Mouse (Mus musculus) embryonic stem cell, embryonic (primary cell): Measurements from ENCODE around the gene Krtap5-3.
"Not testable (repeated sequence)": the region's sequence is repeated elsewhere in the genome, so short reads cannot be mapped to it uniquely, and the experiment has no call there.

Experiments used
- CTCF ChIA-PET, 4 experiments: fragments of 300-600 bp in 2 of 4; fragments of 350-600 bp in 2 of 4; sonication (Branson Sonifier 250); formaldehyde crosslinking; loops; one replicate each; lab custom pipeline; 2022; ENCODE audit warnings: inconsistent platforms in 2 of 4; lab: Charles Lee
- POLR2A ChIA-PET, 4 experiments: fragments of 300-600 bp in 2 of 4; fragments of 350-600 bp in 2 of 4; sonication (Branson Sonifier 250); formaldehyde crosslinking; loops; one replicate each; lab custom pipeline; 2022; ENCODE audit warnings: antibody characterized with exemption in 4 of 4, inconsistent platforms in 1 of 4; lab: Charles Lee

Krtap5-3 gene

GRCm38 (mm10) chr7:142201064-142201463 is at the start of gene Krtap5-3:
Gene Krtap5-3 (plus strand): TSS chr7:142201364.
- CTCF ChIA-PET = interaction anchor here in 2 of 4 experiments (0.6 to 0.9 kb wide), 2 partner anchors 41 to 371 kb away, joined by 3 read pairs; no protein-coding TSS in a partner anchor
- POLR2A ChIA-PET = no interaction called here

DNA sequence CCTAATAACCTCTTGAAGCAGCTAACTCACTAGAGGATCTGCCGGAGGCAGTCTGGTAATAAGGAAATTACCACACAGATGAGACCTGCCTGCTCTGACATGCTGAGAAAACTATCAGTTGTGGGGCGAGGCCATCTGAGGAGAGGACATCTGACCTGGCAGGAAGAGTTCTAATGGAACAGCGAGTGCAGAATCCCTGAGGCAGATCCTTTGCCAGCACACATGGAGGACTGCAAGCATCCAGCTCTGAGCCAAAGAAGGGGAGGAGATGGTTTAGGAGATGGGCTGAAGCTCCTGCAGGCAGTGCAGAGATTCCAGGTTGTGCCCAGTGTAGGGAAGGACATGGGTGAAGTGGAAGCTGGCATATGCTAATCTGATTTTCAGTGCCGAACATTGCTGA is 49.0 kb upstream of the Krtap5-3 start:
- ChIA-PET POLR2A (no interaction called here), CTCF (interaction anchor here in 2 of 4 experiments (1.2 to 1.3 kb wide), 2 partner anchors 98 to 103 kb away, joined by 3 to 4 read pairs; no protein-coding TSS in a partner anchor)

DNA sequence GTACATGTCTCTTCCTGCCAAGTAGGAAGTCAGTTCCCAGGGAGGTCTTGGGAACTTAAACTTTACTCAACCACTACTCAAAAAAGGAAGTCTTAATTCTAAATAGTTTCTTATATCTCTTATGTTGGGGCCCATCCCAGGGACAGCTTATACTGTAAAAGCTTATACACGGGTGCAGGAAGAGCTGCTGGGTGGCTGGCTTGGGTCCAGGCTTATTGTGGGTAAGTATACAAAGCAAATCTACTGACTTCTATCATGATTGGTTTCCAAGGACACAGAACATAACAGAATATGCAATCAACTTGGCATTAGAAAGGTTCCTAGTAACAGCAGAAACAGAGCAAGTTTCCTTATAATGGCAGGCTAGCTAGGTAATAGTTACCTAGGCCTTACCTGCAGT is 45.9 kb upstream of the Krtap5-3 start:
- CTCF ChIA-PET = interaction anchor here in 1 of 4 experiments (0.6 kb wide), 1 partner anchor 94 kb away, joined by 5 read pairs; no protein-coding TSS in a partner anchor
- POLR2A ChIA-PET = no interaction called here

GRCm38 (mm10) chr7:142157013-142157412 is 44.2 kb upstream of the Krtap5-3 start, which contains the start of gene Gm29735:
Gene Gm29735 (minus strand): TSS chr7:142157113.
- CTCF ChIA-PET = interaction anchor here in 1 of 4 experiments (0.6 kb wide), 1 partner anchor 12 kb away, joined by 4 read pairs; no protein-coding TSS in a partner anchor
- POLR2A ChIA-PET = not testable (repeated sequence)

GRCm38 (mm10) chr7:142159366-142159765 is 41.8 kb upstream of the Krtap5-3 start:
- ChIA-PET POLR2A (no interaction called here), CTCF (interaction anchor here in 1 of 4 experiments (1.3 kb wide), 1 partner anchor 64 kb away, joined by 3 read pairs; the partner anchor contains the start of gene Dusp8)

DNA sequence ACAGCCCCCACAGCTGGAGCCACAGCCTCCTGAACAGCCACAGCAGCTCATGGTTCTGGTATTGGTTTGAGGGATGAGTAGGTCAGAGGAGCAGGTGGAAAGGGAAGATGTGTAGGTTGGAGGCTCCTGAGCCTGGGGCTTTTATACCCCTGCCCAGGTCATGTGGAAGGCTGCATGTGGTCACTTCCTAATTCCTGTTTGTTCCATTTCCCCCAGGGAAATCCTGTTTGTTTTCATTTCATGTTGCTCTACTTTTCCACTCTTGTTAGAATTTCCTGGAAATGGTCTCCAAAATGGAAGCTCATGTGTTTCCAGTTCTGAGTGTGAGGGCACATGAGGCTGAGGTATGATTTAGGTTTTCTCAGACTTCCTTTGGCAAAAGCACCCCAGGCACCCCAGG is 35.5 kb upstream of the Krtap5-3 start, which contains the start of gene Gm4553:
TSS of gene Gm4553 (minus strand) at position 101 of the 400 bp plus-strand sequence.
- POLR2A ChIA-PET, CTCF ChIA-PET: not testable (repeated sequence)

GRCm38 (mm10) chr7:142169836-142170235 is 31.3 kb upstream of the Krtap5-3 start:
- POLR2A ChIA-PET = no interaction called here
- CTCF ChIA-PET = no interaction called here

GRCm38 (mm10) chr7:142175905-142176304 is 25.3 kb upstream of the Krtap5-3 start, which contains the start of gene Krtap5-2:
Gene Krtap5-2 (minus strand): TSS chr7:142176005.
- CTCF ChIA-PET = not testable (repeated sequence)
- POLR2A ChIA-PET = interaction anchor here in 1 of 4 experiments (0.5 kb wide), 1 partner anchor 870 kb away, joined by 3 read pairs; no protein-coding TSS in a partner anchor

DNA sequence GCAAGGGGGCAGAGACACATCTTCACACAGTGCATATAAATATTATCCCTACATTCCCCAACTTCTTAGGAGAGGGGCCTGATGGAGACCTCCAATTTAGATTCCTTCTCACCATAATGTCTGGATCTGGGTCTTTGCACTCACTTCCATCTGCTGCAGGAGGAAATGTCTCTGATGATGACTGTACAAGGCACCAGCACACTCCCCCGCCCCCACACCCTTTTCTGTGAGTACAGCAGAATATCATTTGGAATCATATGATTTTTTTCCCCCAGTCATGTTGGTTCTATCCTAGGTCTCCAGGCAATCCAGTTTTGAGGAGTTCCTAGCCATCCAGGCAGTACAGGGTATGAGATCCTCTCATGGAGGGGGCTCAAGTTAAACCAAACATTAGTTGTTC is 22.5 kb upstream of the Krtap5-3 start:
- CTCF ChIA-PET = no interaction called here
- POLR2A ChIA-PET = no interaction called here

DNA sequence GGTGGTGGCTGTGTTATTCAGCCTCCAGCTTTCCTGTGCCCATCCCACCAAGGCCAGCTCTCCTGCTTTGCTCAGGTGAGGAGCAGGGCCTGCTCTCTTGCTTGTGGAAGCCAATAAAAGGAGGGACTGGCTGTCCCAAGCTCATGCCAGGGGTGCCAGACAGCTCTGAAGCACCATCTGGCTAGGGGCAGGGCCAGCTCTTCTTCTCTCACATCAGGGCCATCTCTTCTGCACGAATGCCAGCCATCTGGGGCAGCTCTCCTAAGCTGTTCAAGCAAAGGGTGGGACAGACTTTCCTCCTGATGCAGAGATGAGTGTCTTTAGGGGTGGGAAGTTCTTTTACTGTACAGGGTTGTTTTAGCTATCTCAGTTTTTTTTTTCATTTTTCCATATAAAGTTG is 20.1 kb upstream of the Krtap5-3 start:
- POLR2A ChIA-PET = no interaction called here
- CTCF ChIA-PET = interaction anchor here in 1 of 4 experiments (0.6 kb wide), 1 partner anchor 793 kb away, joined by 3 read pairs; no protein-coding TSS in a partner anchor

- ChIA-PET CTCF (no interaction called here), POLR2A (no interaction called here)
These were observed 13.0 kb upstream of the Krtap5-3 start for GRCm38 (mm10) chr7:142188156-142188555.

DNA sequence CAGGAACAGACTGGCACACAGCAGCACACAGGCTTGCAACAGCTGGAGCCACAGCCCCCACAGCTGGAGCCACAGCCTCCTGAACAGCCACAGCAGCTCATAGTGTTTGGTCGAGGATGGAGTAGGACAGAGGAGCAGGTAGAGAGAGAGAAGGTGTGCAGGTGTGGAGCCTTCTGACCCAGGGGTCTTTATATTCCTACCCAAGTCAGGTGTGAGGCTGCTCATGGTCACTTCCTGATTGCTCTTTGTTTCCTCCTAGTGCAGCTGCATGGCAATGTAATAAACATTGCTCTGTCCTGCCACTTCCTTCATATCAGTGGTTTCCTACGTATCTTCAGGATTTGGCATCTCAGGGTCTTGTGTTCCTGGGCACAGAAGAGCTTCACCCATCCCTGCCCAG is 10.9 kb upstream of the Krtap5-3 start, which contains the start of gene Gm10153:
TSS of gene Gm10153 (minus strand) at position 101 of the 400 bp plus-strand sequence.
- CTCF ChIA-PET = interaction anchor here in 2 of 4 experiments (0.9 to 1.1 kb wide), 2 partner anchors 65 to 94 kb away, joined by 3 read pairs; no protein-coding TSS in a partner anchor
- POLR2A ChIA-PET = no interaction called here

GRCm38 (mm10) chr7:142198748-142199147 is 2.4 kb upstream of the Krtap5-3 start:
- POLR2A ChIA-PET = no interaction called here
- CTCF ChIA-PET = interaction anchor here in 1 of 4 experiments (0.6 kb wide), 1 partner anchor 1550 kb away, joined by 3 read pairs; no protein-coding TSS in a partner anchor

- POLR2A ChIA-PET = interaction anchor here in 3 of 4 experiments (0.6 to 3.4 kb wide), 6 partner anchors 11 to 41 kb away, joined by 4 to 39 read pairs (median 4); partner anchors contain the start of gene Krtap5-5 (in 2 of the 3)
- CTCF ChIA-PET = interaction anchor here in 1 of 4 experiments (0.6 kb wide), 1 partner anchor 101 kb away, joined by 3 read pairs; no protein-coding TSS in a partner anchor
These were observed 4.3 kb downstream of the Krtap5-3 start for GRCm38 (mm10) chr7:142205488-142205887.

- CTCF ChIA-PET = not testable (repeated sequence)
- POLR2A ChIA-PET = interaction anchor here in 3 of 4 experiments (0.8 to 3.9 kb wide), 7 partner anchors 19 to 283 kb away, joined by 3 to 39 read pairs (median 4); partner anchors contain the start of genes Krtap5-5 (in 2 of the 3) and Dusp8 (in 1 of the 3)
These were observed 5.7 kb downstream of the Krtap5-3 start for GRCm38 (mm10) chr7:142206891-142207290.

DNA sequence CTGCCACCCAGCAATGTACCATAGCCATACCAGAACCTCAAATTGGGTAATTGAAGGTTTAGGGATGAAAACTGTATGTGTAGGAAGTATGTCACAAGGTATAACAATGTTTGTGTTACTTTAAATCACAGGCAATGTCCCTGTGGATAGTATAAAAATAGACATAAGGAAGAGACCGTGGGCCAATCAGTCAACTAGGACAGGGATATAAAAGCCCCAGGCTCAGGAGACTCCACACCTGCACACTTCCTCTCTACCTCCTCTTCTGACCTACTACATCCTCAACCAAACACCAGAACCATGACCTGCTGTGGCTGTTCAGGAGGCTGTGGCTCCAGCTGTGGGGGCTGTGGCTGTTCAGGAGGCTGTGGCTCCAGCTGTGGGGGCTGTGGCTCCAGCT is 10.4 kb downstream of the Krtap5-3 start, which contains the start of gene Gm7579:
TSS of gene Gm7579 (plus strand) at position 301 of the 400 bp plus-strand sequence.
- ChIA-PET POLR2A (interaction anchor here in 2 of 4 experiments (0.6 to 3.9 kb wide), 5 partner anchors 13 to 20 kb away, joined by 3 to 37 read pairs (median 3); partner anchors contain the start of gene Krtap5-5 (in 1 of the 2)), CTCF (interaction anchor here in 1 of 4 experiments (0.5 to 0.7 kb wide), 2 partner anchors 50 to 63 kb away, joined by 3 read pairs; no protein-coding TSS in a partner anchor)

GRCm38 (mm10) chr7:142212136-142212535 is 11.0 kb downstream of the Krtap5-3 start:
- ChIA-PET POLR2A (interaction anchor here in 2 of 4 experiments (0.6 to 3.9 kb wide), 3 partner anchors 15 to 20 kb away, joined by 3 to 37 read pairs (median 3); partner anchors contain the start of gene Krtap5-5 (in 1 of the 2)), CTCF (interaction anchor here in 1 of 4 experiments (0.7 kb wide), 1 partner anchor 64 kb away, joined by 3 read pairs; no protein-coding TSS in a partner anchor)

DNA sequence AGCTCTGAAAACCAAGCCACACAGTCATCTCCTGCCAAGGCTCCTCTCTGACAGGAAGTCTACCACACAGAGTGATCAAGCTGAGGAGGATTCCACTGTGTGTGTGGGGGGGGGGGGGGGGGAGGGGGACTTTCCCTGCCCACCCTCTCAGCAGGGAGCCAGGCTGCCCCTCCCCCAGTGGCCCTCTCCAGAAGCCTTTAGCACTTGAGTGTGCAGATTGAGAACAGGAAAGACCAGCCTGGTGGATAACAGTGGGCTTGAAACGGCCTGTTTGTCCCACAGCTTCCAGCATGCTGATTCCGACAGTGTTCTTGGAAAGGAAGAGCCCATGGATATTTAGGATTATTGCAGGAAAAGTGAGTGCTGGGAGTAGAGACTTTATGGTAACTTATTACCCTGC is 23.4 kb downstream of the Krtap5-3 start:
- POLR2A ChIA-PET = interaction anchor here in 3 of 4 experiments (0.6 to 4.9 kb wide), 7 partner anchors 8 to 644 kb away, joined by 3 to 22 read pairs (median 3); no protein-coding TSS in a partner anchor
- CTCF ChIA-PET = no interaction called here

DNA sequence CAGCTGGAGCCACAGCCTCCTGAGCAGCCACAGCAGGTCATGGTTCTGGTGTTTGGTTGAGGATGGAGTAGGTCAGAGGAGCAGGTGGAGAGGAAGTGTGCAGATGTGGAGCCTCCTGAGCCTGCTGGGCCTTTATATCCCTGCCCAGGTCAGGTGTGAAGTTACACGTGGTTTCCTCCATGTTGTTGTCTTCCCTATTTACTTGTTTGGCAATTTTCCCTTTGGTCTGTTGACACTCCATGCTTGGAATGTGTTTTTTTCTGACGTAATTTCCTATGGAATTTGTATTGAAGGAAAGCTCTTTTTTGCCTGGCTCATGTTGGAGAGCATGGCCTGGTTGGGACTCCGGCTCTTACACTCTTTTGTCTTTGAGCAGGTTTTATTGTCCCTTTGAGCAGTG is 28.7 kb downstream of the Krtap5-3 start, which contains the start of gene Krtap5-5:
TSS of gene Krtap5-5 (minus strand) at position 101 of the 400 bp plus-strand sequence.
- CTCF ChIA-PET = interaction anchor here in 1 of 4 experiments (0.6 kb wide), 1 partner anchor 263 kb away, joined by 3 read pairs; no protein-coding TSS in a partner anchor
- POLR2A ChIA-PET = interaction anchor here in 2 of 4 experiments (0.8 to 4.3 kb wide), 12 partner anchors 8 to 328 kb away, joined by 3 to 39 read pairs (median 6); partner anchors contain the start of genes Dusp8 (in 1 of the 2) and Gm7579 (in 1 of the 2)
